Mouse (Mus musculus) thymus, postnatal 4 days (tissue): Measurements from ENCODE around the gene Smad3.

Experiments used
- DNase-seq: peaks from one replicate; pipeline ENCODE4 v3.0.0; 2021

The Smad3 gene

DNA sequence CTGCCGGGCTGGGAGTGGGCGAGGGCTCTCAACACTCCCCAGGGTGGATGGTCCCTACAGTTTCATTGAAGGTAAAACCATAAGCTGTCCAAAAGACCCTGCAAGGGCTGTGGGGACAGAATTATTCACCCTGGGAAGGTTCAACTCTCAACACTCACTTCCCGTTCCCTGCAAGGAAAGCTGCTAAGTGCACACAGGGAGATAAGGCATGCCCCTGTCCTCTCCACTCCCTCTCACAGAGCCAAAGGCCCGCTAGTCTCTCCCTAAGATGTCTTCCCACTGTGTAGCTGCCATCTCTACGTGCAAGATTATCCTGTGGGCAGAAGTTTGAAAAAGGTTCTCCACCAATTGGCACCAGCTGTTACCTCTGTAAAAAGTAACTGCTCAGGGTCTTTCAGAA, 60.2 kb downstream of the Smad3 start:
- DNase-seq, result no peak

DNA sequence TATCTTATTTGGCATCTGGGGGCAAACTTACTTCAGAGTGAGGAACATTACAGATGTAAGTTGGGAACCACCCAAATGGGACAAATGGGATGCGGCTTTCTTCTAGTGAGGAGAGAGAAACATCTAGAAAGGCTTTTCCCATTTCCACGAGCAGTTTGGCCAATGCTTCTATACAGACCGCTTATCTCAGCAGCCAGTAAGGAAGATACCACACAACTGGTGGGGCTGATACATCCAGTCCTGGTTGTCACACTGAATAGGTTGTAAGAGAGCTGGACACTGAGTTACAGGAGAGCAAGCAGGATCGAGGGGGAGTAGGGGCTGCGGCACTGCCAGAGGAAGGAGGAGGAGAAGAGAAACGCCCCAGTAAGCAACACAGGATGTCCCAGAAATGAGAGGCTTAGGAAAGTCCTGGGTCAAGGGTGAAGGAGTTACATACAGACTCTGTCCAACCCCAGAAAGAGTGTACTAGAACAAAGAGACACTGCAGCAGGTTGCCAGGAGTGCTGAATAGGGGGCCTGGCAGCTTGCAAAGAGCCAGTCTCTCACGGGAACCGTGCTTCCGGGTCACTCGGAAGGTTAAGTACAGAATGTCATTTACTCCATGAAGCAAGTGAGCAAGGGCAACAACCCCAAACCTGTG, 61.2 kb downstream of the Smad3 start:
- no peak for DNase-seq

DNA sequence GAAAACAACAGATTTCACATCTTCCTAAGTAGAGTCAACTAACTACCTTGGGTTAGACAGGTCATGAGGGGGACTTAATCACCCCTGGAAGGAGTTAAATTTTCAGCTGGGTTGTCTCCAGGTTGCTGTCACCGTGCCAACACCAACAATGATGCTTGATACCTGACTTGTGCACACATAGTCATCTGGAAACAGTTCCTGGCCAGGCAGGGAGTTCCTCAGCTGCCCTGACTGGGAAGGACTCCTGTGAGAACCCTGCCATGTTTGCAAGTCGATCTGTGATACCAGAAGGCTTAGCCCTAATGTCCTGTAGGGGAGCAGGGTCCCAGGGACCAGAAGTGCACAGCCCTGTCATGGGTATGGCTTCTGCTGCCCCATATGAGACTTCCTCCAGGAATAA, 65.8 kb downstream of the Smad3 start:
- no peak for DNase-seq

DNA sequence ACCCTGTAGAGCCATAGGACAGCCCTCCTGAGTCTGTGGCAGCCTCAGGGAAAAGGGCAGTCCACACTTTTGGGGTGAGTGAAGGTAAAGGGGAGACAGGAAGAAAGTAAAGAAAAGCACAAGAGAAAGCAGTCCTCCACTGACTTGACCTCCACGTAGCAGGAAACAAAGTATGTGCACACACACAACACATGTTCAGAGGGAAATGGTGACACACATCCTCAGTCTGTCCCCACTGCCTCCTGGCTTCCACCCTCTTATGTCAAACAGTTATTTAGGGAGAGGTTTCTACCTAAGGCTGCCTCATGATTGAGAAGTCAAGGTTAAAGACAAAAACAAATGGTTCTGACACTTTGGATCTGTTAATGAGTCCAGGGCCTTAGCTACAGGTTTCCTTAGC, 67.3 kb downstream of the Smad3 start:
- no peak for DNase-seq

DNA sequence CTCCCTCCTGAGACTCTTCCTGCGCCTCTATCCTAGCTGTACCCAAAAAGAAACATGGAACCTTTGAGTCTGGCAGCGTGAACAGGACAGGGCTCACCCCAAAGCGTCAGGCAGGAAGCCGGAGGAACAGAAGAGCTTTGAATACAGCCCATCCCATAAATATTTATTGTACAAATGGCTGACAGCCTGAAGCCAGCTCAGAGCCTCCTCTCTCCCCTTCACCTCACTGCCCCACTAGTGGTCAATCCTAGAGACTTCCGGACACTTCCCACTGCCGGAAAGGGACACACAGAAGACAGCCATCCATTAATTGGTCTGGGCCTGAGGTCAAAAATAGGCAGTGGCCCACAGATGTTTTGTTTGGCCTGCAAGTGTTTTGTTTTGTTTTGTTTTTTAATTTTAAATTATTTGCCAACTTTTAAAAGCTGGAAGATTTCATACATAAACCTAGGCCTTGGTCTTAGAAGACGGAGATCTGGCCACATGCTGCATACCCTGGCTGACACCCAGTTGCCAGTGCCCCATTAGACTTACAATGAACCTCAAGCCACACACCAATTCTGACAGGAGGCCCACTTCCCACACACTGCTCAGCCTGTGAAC, 70.3 kb downstream of the Smad3 start:
- DNase-seq, result no peak

DNA sequence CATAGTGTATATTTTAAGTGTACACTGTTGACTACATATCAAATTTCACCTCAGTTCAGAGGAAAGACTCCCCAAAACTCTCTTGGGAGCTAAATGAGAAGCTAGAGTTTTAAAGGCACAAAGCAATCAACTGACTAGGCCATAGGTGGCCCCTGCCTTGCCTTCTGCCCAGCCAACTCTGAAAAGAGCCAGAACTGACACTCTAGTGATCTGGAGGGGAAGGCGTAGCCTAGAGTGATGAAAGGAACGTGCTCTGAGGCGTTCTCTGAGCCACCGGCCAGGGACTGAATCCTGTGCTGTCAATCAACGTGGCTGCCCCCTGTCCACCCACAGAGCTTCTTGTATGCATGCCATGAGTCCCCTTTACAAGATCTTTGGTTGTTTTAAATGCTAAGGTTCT, 72.4 kb downstream of the Smad3 start:
- no peak for DNase-seq

DNA sequence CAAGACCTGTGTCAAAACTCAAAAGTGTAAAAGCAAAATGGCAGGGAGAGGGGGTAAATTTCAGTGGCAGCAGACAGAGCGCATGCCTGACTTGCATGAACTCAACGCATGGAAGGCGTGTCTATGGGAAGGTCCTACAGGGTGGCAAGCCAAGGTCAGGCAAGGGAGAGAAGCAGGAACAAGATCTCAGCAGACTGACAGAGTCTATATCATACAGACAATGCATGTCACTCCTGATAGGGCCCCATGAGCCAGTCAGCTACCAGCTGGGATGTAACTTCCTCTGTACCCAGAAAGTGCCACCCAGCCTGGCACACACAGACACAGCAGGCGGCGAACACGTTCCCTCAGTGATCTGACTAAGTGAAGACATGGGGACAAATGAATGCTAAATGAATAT, 73.5 kb downstream of the Smad3 start:
- peak; percentile 35 for DNase-seq

DNA sequence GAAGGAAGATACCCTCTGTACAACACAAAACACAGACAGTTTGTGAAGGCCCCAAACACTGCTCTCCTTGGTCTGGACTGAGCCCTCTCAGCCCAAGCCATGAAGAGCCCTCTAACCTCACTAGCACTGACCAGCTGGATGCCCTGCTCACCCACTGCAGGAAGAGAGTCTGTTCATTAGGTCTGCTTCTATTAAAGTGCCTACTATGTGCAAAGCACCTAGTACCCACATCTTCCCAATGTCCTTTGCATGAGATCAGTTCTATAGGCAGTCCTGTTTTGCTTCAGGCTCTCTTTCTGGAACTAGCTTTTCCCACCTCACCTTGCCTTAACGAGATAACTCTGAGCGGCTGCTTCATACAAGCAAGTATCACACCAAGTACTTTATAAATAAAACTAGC, 74.9 kb downstream of the Smad3 start:
- no peak for DNase-seq

DNA sequence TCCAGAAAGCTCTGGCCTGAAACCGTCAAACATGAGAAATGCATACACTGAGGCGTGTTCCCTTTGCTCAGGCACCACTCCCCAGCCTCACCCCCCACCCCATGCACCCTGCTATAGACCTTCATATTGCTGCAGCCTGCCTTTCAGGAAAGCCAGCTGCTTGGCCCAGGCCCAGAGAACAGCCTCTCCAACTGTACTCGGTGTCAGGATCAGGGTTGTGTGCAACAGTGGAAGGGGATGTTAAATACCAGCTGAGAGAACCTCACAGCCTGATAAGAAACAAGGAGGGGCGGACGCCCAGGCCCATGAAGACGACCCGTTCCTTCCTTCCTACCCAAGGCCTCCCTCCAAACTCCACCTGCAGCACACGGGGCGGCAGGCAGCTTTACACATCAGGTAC, 75.5 kb downstream of the Smad3 start:
- no peak for DNase-seq

DNA sequence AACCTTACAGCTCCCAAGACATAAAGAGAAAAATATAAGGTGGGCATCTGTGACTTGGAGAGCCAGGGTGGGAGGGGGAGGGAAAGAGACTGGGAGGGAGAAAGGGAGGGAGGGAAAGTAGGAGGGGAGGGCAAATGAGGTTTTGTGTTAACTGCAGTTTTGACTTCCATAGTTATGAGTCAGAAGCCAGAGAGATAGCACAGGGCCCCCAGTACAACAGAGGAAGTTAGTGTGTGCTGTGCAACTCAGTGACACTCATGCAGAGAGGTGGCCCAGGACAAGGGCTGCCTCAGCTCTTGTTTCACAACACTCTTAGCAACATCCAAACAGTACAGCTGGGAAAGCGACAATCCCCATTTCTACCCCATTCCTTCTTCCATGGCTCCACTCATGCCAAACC, 79.7 kb downstream of the Smad3 start:
- DNase-seq, result no peak

DNA sequence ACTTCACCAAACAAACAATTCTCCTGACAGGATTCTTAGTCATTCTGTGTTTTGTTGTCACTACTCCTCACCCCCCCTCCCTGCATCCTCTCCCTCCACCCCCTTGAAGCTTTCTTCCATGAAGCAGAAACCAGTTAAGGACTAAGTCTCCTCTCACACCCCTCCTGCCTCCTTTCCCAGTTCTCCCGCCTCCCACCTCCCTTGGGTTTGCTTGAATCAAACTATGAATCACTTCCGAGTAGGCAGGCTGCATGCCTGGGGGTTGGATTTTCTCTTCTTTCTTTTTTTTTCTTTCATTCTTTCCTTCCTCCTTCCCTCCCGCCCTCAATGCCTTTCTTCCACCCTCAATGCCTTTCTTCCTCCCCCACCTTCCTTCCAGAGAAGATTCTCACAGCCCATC, 80.2 kb downstream of the Smad3 start:
- DNase-seq, result no peak

DNA sequence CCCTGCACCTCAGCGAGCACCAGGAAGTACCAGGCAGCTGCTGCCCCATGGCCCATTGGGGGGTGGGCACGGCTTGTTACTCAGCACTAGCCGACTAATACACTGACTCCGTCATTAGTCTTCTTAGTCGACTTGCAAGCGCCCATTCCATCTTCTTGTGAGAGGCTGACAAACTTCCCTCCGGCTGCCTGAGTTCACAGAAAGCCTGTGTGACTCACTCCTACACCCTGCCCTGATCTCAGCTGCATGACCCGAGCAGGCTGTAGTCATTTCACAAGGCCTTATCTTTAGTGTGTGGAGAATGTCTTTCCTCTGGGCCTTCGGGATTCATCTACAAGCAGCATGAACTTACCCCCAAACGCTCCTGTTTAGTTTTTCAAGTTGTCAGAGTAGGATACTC, 83.2 kb downstream of the Smad3 start:
- DNase-seq, result no peak

DNA sequence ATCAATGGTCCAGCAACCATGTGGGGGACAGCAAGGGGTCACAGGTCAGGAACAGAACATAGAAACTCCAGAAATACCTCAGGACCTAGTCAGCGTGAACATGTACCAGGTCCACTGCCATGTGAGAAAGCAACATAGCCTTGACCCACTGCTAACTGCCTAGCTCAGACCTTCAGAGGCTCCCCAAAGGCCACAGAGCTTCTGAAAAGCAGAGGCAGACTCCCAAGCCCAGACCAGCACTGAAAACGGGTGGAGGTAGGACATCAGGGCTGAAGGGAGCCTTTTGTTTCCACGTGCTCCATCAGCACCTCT, 84.3 kb downstream of the Smad3 start:
- no peak for DNase-seq

DNA sequence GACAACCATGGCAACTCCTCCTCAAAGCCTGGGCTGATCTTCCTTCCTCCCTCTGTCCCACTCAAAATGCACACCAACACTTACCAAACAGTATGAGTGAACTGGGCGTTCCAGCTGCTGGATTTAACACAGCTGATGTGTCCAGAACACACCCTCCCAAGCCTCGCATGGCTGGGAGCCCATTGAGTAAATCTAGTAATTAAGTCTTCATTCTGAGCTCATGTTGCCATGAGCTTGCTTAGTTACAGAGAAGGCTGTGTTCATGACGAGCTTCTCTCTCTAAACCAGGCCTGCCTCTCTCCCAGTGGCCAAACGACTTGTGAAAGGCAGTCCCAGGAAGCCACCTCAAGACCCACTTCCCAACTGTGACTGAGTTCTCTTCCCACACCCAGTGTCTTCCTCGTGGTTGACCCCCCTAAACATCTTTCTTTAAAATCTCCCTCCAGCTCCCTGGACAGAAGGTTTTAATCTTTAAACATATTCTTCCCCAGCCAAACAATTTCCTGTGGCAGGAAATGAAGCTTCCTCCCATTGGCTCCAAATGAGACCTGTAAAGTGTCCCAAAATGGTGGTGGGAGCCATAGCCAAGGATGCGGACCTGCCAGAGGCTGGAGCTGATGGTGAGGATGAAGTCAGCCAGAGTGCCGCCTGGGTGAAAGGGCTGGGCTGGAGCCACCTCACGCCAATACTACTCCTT, 84.8 kb downstream of the Smad3 start:
- no peak for DNase-seq

DNA sequence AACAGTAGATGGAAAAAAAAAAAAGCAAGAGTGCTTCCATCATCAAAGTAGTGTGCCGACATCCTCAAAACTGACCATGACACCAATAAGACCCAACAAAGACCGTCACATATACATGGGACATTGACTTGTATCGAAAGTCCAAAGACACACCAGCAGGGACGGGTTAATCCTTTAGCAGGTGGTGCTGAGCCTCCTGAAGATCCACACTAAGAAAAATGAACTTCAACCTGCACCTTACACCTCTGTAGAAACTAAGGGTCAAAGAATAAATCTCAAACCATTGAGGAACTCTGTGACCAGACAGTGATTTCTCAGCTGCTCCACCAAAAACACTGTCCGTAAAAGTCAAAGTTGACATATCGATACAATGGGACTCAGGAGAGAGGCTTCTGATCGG, 88.0 kb downstream of the Smad3 start:
- DNase-seq, result no peak

DNA sequence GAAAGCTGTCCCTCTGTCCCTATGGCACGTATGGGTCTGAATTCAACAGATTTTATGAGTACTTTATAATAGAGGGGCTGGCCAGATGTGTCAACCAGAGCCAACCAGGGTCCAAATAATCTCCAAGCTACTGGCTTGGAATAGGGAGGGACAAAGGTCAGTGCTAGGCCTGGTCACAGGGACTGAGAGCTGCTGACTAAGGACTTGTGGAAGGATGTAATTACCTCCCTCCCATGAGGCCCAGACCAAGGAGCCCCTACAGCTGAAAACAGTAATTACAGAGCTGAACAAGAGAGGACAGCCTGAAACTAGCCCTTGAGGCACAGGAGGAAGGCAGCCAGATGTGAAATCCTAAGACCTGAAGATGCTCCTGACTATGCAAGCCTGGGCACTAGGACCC, 89.2 kb downstream of the Smad3 start:
- no peak for DNase-seq

DNA sequence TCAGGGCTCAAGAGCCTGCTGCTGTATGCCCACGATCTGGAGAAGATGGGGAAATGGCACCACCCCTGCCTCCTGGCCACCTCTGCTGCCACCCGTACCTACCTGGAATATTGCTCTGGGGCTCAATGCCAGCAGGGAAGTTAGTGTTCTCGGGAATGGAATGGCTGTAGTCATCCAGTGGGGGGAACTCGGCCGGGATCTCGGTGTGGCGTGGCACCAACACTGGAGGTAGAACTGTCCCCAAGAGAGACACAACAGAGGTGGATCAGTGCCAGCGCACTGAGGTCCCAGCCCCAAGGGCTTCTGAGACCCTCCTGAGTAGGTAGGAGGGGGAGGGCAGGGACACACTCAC, 90.4 kb downstream of the Smad3 start:
- no peak for DNase-seq

DNA sequence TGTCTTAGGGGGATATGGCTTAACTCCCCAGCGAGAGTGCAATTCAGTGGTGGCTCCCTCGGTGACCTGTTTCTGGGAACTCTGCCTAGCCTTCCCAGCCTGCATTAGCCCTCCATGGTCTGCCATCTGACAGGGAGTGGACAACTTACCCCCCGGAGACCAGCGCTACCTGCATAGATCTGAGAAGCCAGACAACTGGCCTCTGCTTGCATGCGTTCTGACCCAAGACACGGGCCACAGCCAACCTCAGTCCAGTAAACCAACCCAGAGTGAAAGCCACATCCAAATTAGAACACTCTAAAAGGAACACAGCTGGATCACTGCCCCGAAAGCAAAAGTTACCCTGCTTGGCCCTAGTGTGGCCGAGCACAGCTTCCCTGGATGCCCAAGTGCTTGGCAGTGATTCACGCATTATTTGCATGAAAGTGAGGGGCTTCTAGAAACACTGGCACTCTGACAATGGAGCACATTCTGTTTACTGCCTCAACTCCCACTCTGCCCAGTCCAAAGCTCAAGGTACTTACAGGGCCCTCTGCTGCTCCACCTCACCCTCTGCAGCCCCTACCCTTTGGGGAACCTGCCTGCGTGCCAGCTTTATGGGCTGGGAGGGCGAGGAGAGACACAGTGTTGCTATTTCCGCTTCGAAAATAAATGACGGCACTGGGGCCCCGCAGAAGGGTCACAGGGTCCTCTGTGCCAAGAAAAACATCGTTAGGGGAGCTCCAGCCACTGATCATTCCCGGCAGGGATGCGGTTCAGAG, 91.0 kb downstream of the Smad3 start:
- DNase-seq, result no peak

DNA sequence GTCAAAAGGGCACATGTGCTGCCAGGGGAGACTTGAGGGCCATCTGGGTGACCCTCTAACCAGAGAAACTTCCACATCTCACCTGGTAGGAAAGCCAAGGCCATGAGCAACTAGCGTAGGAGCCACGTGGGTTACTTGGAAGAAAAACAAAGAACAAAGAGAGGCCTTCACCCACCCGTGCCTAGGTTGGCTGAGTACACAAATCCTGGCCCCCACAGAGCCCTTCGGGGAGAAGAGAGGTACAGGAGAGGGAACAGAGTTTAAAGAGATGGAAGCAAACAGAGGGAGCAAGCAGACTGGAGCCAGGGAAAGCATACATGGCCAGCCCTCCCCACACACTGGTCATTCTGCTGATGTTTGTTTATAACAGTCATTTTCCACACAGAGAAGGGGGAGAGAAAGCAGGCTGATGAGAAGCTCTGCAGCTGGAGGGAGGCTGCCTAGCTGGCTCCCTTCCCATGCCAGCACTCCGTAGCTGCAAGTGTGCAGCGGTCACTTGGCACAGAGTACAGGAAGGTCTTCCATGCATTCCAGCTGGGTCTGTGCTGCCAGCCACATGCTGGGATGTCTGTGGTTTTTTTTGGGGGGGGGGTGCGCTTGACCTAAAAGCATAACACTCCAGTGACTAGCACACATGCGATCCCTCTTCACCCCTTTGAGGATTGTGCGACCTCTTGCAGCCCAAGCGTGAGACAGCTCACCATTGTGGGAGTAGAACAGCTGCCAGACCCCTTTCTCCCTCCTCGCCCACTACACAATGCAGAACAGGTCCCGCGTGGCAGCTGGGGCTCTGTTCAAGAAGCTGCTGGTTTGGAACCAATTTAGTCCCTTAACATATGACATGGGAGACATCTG, 92.8 kb downstream of the Smad3 start:
- no peak for DNase-seq

DNA sequence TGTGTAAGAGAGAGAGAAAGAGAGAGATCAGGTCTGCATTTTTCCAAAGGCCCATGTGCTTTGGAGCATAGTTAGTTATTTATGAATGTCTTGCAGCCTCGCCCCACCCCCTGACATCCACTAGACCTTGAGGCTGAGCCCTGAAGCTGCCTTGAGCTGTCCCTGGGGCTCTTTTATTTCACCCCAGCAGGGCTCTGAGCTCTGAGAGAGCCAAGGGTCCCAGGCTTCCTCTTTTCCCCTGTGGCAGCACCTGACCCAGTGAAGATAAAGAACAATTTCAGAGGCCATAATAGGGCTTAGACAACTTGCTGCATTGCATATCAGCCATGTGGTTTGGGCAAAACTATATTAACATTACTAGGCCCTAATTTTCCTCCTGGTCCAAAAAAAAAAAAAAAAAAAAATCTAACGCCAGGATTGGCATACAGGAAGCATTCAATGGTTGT, 93.5 kb downstream of the Smad3 start:
- DNase-seq, result no peak

DNA sequence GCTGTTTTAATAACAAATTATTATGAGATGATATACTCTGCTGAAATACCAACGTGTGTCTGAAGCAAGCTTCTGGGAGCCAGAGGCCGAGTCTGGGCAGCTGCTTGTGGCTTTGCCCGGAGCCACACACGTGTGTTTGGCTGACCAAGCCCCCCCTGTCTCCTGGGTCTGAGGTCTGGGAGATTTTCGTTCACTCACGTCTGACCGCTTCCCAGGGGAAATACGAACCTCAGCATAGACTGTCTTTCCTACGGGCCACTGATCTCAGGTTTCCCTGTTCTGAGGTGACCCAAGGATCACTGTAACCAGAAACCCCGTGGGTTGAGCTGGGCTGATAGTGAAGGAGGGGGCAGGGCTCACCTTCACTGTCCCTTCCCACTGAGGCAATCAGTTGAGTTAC, 94.6 kb downstream of the Smad3 start:
- DNase-seq, result no peak

DNA sequence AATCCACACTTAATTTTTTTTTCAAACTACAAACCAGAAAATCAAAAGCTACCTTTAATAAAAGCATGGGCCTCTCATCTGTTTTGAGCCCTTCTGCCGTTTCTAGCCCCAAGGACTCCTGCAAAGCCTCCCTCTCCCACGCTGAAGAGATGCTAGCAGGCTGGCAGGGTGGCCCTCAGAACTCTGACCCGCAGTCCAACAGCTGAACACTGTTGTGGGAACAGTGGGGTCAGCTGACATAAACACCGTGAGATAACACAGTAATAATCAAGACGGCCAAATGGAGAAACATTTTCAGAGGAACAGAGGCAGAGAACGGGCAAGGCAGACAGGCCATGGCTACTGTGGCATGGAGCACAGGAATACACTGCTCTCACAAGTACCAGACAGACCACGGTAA, 95.0 kb downstream of the Smad3 start:
- no peak for DNase-seq

DNA sequence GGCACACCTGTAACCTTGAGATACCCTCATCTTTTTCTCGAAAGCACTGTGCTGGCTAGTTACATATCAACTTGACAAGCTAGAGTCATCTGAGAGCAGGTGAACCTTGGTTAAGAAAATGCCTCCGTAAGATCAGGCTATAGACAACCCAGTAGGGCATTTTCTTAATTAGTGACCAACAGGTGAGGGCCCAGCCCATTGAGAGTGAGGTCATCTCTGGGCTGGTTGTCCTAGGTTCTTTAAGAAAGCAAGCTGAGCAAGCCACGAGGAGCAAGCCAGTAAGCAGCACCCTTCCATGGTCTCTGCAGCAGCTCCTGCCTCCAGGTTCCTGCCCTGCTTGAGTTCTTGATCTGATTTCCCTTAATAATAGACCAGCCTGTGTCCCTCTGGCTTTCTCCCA, 97.1 kb downstream of the Smad3 start:
- DNase-seq, result no peak
